Mouse (Mus musculus) small intestine, adult 2 months (tissue): Measurements from ENCODE around the gene Mtus2. TPM values are rescaled to one million over a fixed set of nuclear protein-coding genes. Genes with fewer than 3 reads are reported as not detected.

ENCODE experiments used
- H3K27ac ChIP-seq: fragments of 200-500 bp; 2 replicates; pipeline ENCODE4 v1.5.1; 2012; ENCODE audit warnings: low read depth, low read length, control low read depth, inconsistent platforms; ENCODE audit not compliant: insufficient read depth
- H3K27me3 ChIP-seq: fragments of 200-500 bp; 2 replicates; pipeline ENCODE4 v1.6.1; 2012; ENCODE audit warnings: mild to moderate bottlenecking, moderate library complexity, low read length, inconsistent platforms; ENCODE audit not compliant: control insufficient read depth, insufficient read depth
- H3K36me3 ChIP-seq: fragments of 200-500 bp; 2 replicates; pipeline ENCODE4 v1.6.1; 2012; ENCODE audit warnings: mild to moderate bottlenecking, low read length, control low read depth, inconsistent platforms; ENCODE audit not compliant: control insufficient read depth, insufficient read depth
- H3K4me1 ChIP-seq: fragments of 200-500 bp; 2 replicates; pipeline ENCODE4 v1.6.1; 2012; ENCODE audit warnings: low read length, inconsistent platforms, mixed read lengths; ENCODE audit not compliant: control insufficient read depth, insufficient read depth, insufficient read length
- H3K4me3 ChIP-seq: fragments of 200-500 bp; 2 replicates; pipeline ENCODE4 v1.5.1; 2012; ENCODE audit warnings: low read depth, mild to moderate bottlenecking, control low read depth, inconsistent platforms, low read length, moderate library complexity
- CTCF ChIP-seq: fragments of 200-500 bp; IDR thresholded peaks from 2 replicates; pipeline ENCODE4 v1.5.1; 2012; ENCODE audit warnings: low read depth, mild to moderate bottlenecking, control low read depth, inconsistent platforms, low read length, moderate library complexity, mixed read lengths; ENCODE audit not compliant: insufficient replicate concordance, insufficient read length; ENCODE audit errors: extremely low read depth
- POLR2A ChIP-seq: fragments of 200-500 bp; IDR thresholded peaks from 2 replicates; pipeline ENCODE4 v1.6.1; 2012; ENCODE audit warnings: low read depth, mild to moderate bottlenecking, control low read depth, inconsistent platforms, low read length, moderate library complexity
- WGBS: fragments of 180-500 bp; shearing (Covaris S2); methylation state at CpG from one replicate; pipeline ENCODE4 v1.1.7; 2018; 5-methylcytosine and 5-hydroxymethylcytosine counted together
- polyA plus RNA-seq: library from polyadenylated mRNA; depleted of rRNA; stranded (reverse); fragments of >200 nt; gene quantifications from 2 replicates; pipeline ENCODE4 v1.2.3, GENCODE M21; 2012

The Mtus2 gene
- polyA plus RNA-seq, 1 experiment: 1.8 TPM

DNA sequence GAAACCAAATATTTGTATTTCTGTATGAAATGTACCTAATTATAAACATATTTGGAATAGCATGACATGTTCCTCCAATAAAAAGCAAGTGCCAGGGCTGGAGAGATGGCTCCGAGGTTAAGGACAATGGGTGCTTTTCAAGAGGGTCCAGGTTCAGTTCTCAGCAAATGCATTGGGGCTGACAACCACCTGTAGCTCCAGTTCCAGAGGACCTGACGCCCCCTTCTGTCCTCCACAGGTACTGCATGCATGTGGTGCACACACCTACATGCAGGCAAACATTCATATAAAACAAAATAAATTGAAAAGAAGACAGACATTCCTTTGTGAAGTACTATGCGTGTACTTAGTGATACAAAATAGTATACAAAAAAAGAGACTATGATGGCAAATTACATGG, 102.2 kb downstream of the Mtus2 start:
- 73% methylated on average over 3 of the region's 3 CpGs for WGBS
- Histone ChIP-seq H3K27me3 (no peaks in the 10 kb centered on the region), H3K36me3 (no peaks in the 10 kb centered on the region), H3K27ac (no peak overlapping the region), H3K4me1 (no peaks in the 10 kb centered on the region), H3K4me3 (no peak overlapping the region)
- TF ChIP-seq CTCF: no peak
- TF ChIP-seq POLR2A: no peak

DNA sequence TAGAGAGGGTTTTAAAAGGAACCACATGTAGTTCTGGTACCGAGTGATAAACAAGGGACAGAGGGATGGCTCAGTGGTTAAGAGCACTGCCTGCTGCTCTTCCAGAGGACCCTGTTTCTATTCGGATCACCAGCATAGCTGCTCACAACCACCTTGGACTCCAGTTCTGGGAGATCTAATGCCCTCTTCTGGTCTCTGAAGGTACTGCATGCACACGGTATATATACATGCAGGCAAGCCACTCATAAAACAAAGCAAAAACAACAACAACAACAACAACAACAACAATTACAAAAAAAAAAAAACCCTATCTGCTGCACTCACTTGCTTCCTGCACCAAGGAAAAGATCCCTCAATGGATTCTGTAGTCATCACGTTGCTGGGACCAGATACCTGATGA, 104.7 kb downstream of the Mtus2 start:
- Histone ChIP-seq H3K36me3 (no peaks in the 10 kb centered on the region), H3K4me3 (no peak overlapping the region), H3K27ac (no peak overlapping the region), H3K4me1 (no peaks in the 10 kb centered on the region), H3K27me3 (no peaks in the 10 kb centered on the region)
- TF ChIP-seq CTCF (no peak), POLR2A (no peak)
- 90% methylated on average over 4 of the region's 4 CpGs for WGBS

DNA sequence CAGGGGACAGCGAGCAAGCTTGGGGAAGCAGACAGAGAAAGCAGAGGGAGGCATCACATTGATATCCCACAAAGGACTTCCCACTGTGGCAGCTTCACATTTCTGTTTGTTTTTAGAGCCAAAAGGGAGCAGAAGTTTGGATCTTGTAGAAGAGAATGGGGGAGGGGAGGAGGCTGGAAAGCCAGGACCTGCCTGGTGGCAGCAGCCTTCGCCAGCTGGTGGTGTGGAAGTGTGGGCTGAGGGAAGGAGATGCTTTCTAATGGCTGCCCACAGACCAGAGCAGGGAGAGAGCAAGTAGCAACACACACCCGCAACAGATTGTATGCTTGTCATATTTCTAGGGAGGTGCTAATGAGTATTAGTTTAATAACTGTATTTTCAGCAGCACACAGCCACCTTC, 106.6 kb downstream of the Mtus2 start:
- TF ChIP-seq CTCF: no peak
- no peak for TF ChIP-seq POLR2A
- no peaks in the 10 kb centered on the region for H3K4me1 ChIP-seq
- H3K36me3 ChIP-seq: no peaks in the 10 kb centered on the region
- H3K4me3 ChIP-seq: no peak overlapping the region
- WGBS: 72% methylated on average over 3 of the region's 3 CpGs
- H3K27me3 ChIP-seq: no peaks in the 10 kb centered on the region
- H3K27ac ChIP-seq: no peak overlapping the region

DNA sequence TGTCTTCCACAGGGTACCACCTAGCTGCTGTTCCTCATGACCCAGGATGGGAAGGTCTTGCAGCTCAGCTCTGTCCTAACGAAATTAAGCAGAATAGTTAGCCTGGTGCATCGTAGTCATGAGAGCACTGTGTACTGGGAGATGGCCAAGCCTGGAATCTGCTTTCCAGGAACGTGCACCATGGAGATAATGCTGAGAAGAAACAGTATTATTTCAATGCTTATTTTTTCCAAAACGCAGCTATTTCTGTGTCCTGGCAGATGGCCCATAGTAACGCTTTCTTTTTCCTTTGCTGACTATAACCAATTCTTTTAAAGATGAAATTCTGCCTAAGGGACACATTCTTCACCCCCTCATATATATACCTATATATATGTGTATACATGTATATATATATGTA, 108.1 kb downstream of the Mtus2 start:
- Histone ChIP-seq H3K27ac (no peak overlapping the region), H3K4me3 (no peak overlapping the region), H3K27me3 (no peaks in the 10 kb centered on the region), H3K4me1 (no peaks in the 10 kb centered on the region), H3K36me3 (no peaks in the 10 kb centered on the region)
- 70% methylated on average over 5 of the region's 5 CpGs for WGBS
- TF ChIP-seq CTCF: no peak
- TF ChIP-seq POLR2A: no peak

DNA sequence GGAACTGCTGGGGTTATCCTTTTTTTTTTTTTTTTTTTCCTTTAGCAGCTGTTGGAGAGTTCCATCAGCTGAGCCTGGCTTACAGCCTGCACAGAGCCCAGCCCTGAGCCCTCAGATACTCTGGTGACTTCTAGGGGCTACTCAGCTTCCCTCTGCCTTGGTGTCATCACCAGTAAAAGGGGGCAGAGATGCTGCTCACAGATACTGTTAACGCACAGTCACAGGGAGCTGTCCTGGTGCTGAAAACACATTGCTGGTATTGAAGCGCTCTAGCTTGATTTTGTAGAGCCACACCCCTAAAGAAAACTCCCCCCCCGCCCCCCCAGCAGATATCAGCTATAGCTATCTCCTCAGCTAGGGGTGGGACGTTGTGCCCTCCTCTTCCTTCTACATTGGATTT, 112.8 kb downstream of the Mtus2 start:
- H3K27me3 ChIP-seq: no peaks in the 10 kb centered on the region
- TF ChIP-seq CTCF: no peak
- H3K4me3 ChIP-seq: no peak overlapping the region
- H3K27ac ChIP-seq: no peak overlapping the region
- WGBS: 18% methylated on average over 4 of the region's 4 CpGs
- no peaks in the 10 kb centered on the region for H3K4me1 ChIP-seq
- H3K36me3 ChIP-seq: no peaks in the 10 kb centered on the region

DNA sequence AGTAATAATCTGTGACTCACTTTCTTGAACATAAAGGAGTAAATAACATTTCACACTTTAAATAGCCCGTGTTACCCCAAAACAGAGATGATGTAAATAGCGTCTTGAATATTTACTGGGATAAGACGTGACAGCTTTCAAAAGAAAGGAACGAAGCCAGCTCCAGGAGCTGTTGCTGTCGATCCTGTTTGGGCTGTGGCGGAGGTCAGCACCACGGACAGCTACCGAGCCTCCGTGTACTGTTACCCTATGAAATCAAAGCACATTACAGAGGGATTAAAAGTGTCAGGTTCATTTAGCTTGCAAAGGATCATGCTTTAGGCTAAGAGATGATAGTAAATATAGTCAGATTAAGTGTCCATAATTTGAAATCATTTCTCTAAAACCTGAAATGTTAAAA, 114.7 kb downstream of the Mtus2 start:
- H3K27ac ChIP-seq: no peak overlapping the region
- H3K4me1 ChIP-seq: no peaks in the 10 kb centered on the region
- H3K4me3 ChIP-seq: no peak overlapping the region
- no peaks in the 10 kb centered on the region for H3K36me3 ChIP-seq
- H3K27me3 ChIP-seq: no peaks in the 10 kb centered on the region
- TF ChIP-seq POLR2A (no peak), CTCF (no peak)
- WGBS: 10% methylated on average over 9 of the region's 9 CpGs

DNA sequence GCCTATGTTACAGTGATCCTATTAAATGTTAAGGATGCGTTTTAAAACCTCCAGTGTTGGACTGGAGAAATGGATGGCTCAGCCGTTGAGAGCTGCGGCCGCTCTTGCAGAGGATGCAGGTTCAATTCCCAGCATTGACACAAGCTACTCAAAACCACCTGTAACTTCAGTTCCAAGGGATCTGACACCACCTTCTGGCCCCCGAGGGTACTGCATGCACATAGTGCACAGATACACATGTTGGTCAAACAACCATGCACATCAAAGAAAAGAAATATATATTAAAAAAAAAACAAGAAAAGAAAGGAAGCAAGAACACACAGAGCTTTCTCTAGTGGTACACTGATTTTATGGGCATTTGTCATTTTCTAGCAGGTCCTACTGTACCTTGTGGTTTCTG, 116.3 kb downstream of the Mtus2 start:
- Histone ChIP-seq H3K4me1 (no peaks in the 10 kb centered on the region), H3K27me3 (no peaks in the 10 kb centered on the region), H3K4me3 (no peak overlapping the region), H3K27ac (no peak overlapping the region), H3K36me3 (no peaks in the 10 kb centered on the region)
- TF ChIP-seq CTCF (no peak), POLR2A (no peak)
- WGBS: 90% methylated on average over 5 of the region's 5 CpGs

DNA sequence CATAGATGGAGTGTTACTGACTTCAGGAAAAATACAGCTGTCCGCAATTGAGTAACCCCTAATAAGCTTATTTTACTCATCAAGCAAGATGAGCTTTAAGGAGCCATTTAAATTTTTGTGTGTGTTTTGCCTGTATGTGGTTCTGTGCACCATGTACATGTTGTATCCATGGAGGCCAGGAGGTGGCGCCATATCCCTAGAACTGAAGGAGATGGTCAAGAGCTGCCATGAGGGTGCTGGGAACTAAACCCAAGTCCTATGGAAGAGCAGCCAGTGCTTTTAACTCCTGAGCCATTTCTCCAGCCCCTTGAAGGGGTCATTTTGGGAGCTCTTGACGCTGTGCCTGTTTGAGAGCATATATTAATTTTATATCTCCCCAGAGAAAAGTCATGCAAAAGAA, 122.6 kb downstream of the Mtus2 start:
- TF ChIP-seq CTCF (no peak), POLR2A (no peak)
- no peaks in the 10 kb centered on the region for H3K36me3 ChIP-seq
- no peaks in the 10 kb centered on the region for H3K4me1 ChIP-seq
- H3K27ac ChIP-seq: no peak overlapping the region
- H3K4me3 ChIP-seq: no peak overlapping the region
- H3K27me3 ChIP-seq: no peaks in the 10 kb centered on the region
- 83% methylated on average over 3 of the region's 3 CpGs for WGBS
